Mouse (Mus musculus) urinary bladder, adult 18-20 months (tissue): ENCODE data around the gene Isx.

Experiments used
- DNase-seq, 2 experiments: peaks; one replicate each; pipeline ENCODE4 v3.0.0; 2022; ENCODE audit warnings: low spot score in 2 of 2, mixed read lengths in 2 of 2

Isx gene

GRCm38 (mm10) chr8:74872940-74873339 is at the start of gene Isx:
Gene Isx (plus strand): TSS chr8:74873173.
- DNase-seq: no peak

GRCm38 (mm10) chr8:74827689-74828088 is 45.3 kb upstream of the Isx start:
- DNase-seq: no peak

GRCm38 (mm10) chr8:74831322-74831721 is 41.7 kb upstream of the Isx start:
- DNase-seq: no peak

GRCm38 (mm10) chr8:74834246-74834645 is 38.7 kb upstream of the Isx start:
- no peak for DNase-seq

- DNase-seq: no peak
These were observed 25.5 kb upstream of the Isx start for GRCm38 (mm10) chr8:74847376-74848048.

GRCm38 (mm10) chr8:74848707-74849106 is 24.3 kb upstream of the Isx start:
- no peak for DNase-seq

GRCm38 (mm10) chr8:74850971-74851370 is 22.0 kb upstream of the Isx start:
- DNase-seq: no peak

- DNase-seq: no peak
These were observed 21.1 kb upstream of the Isx start for GRCm38 (mm10) chr8:74851837-74852236.

GRCm38 (mm10) chr8:74853488-74853887 is 19.5 kb upstream of the Isx start:
- DNase-seq: no peak

GRCm38 (mm10) chr8:74854786-74855185 is 18.2 kb upstream of the Isx start:
- DNase-seq: no peak

GRCm38 (mm10) chr8:74855341-74855740 is 17.6 kb upstream of the Isx start:
- DNase-seq: no peak

GRCm38 (mm10) chr8:74859241-74859640 is 13.7 kb upstream of the Isx start:
- no peak for DNase-seq

- no peak for DNase-seq
These were observed 12.5 kb upstream of the Isx start for GRCm38 (mm10) chr8:74860449-74860848.

GRCm38 (mm10) chr8:74862598-74862997 is 10.4 kb upstream of the Isx start:
- no peak for DNase-seq

- DNase-seq: peak in 1 of 2 experiments; percentile 5
These were observed 2.5 kb upstream of the Isx start for GRCm38 (mm10) chr8:74870346-74870949.

- peak in 1 of 2 experiments; percentile 10 for DNase-seq
These were observed 1.3 kb upstream of the Isx start for GRCm38 (mm10) chr8:74871686-74872085.

GRCm38 (mm10) chr8:74872151-74872823 is 686 bp upstream of the Isx start:
- DNase-seq: no peak

- DNase-seq: no peak
These were observed 1.6 kb downstream of the Isx start for GRCm38 (mm10) chr8:74874565-74874964.

GRCm38 (mm10) chr8:74878637-74879036 is 5.7 kb downstream of the Isx start:
- DNase-seq: no peak

GRCm38 (mm10) chr8:74888763-74889162 is 15.8 kb downstream of the Isx start:
- DNase-seq: no peak

- DNase-seq: no peak
These were observed 18.1 kb downstream of the Isx start for GRCm38 (mm10) chr8:74891030-74891429.

- DNase-seq: no peak
These were observed 23.3 kb downstream of the Isx start for GRCm38 (mm10) chr8:74896302-74896701.

GRCm38 (mm10) chr8:74897315-74897714 is 24.3 kb downstream of the Isx start:
- no peak for DNase-seq
